Mouse (Mus musculus) hindbrain, embryonic 10.5 days (tissue): ENCODE results near the gene Rtl5. TPM values are rescaled to one million over a fixed set of nuclear protein-coding genes. Genes with fewer than 3 reads are reported as not detected.

Experiments used
- DNase-seq: peaks from one replicate; pipeline ENCODE4 v3.0.0-alpha.2; 2017; ENCODE audit warnings: low spot score
- H3K27ac ChIP-seq: fragments of 300-500 bp; sonication (generic); 2 replicates; pipeline ENCODE4 v1.5.1; 2016; ENCODE audit warnings: mild to moderate bottlenecking, moderate library complexity
- H3K27me3 ChIP-seq: fragments of 300-500 bp; sonication (generic); 2 replicates; pipeline ENCODE4 v1.6.1; 2016; ENCODE audit warnings: mild to moderate bottlenecking; ENCODE audit not compliant: poor library complexity, insufficient read depth, severe bottlenecking
- H3K36me3 ChIP-seq: fragments of 300-500 bp; sonication (generic); 2 replicates; pipeline ENCODE4 v1.6.1; 2016; ENCODE audit warnings: mild to moderate bottlenecking, moderate library complexity
- H3K4me1 ChIP-seq: fragments of 300-500 bp; sonication (generic); replicated peaks from 2 replicates; pipeline ENCODE4 v1.6.1; 2016; ENCODE audit warnings: mild to moderate bottlenecking
- H3K4me3 ChIP-seq: fragments of 300-500 bp; sonication (generic); 2 replicates; pipeline ENCODE4 v1.5.1; 2016; ENCODE audit warnings: mild to moderate bottlenecking, moderate library complexity
- H3K9me3 ChIP-seq: fragments of 300-500 bp; sonication (generic); 2 replicates; pipeline ENCODE4 v1.6.1; 2016; ENCODE audit warnings: mild to moderate bottlenecking, moderate library complexity
- WGBS: fragments of 180-500 bp; shearing (Covaris S2); methylation state at CpG from one replicate; pipeline ENCODE4 v1.1.7; 2016; 5-methylcytosine and 5-hydroxymethylcytosine counted together
- polyA plus RNA-seq: library from polyadenylated mRNA; unstranded; fragments of >200 nt; fragmentation: Nextera tagmentation; extraction: Ambion mirVana; gene quantifications from 2 replicates; pipeline ENCODE4 v1.2.1, GENCODE M21; 2016

Gene Rtl5
- polyA plus RNA-seq, 1 experiment from 2014 or later = 3.6 TPM

- Histone ChIP-seq H3K4me1 (peaks cover 10% of the 10 kb centered on the region; the same call in 1 of the 2 replicates), H3K4me3 (no peak overlapping the region), H3K9me3 (no peaks in the 10 kb centered on the region), H3K36me3 (no peaks in the 10 kb centered on the region), H3K27ac (no peak overlapping the region), H3K27me3 (peaks cover 28% of the 10 kb centered on the region)
- no peak for DNase-seq
- WGBS = 68% methylated on average over 9 of the region's 9 CpGs
Observed at GRCm38 (mm10) chrX:102059437-102059836, 11.7 kb downstream of the Rtl5 start.

- WGBS = 90% methylated on average over 4 of the region's 4 CpGs
- H3K27me3 ChIP-seq = peaks cover 45% of the 10 kb centered on the region
- H3K36me3 ChIP-seq = no peaks in the 10 kb centered on the region
Observed at GRCm38 (mm10) chrX:102054009-102054408, 17.1 kb downstream of the Rtl5 start.

GRCm38 (mm10) chrX:102053371-102053770 is 17.7 kb downstream of the Rtl5 start:
- Histone ChIP-seq H3K9me3 (no peaks in the 10 kb centered on the region), H3K4me1 (no peaks in the 10 kb centered on the region), H3K4me3 (no peak overlapping the region), H3K36me3 (no peaks in the 10 kb centered on the region), H3K27me3 (peaks cover 50% of the 10 kb centered on the region), H3K27ac (no peak overlapping the region)
- DNase-seq = no peak
- 89% methylated on average over 2 of the region's 2 CpGs for WGBS

More at GRCm38 (mm10) chrX:102054009-102054408, 17.1 kb downstream of the Rtl5 start:
- Histone ChIP-seq H3K4me1 (no peaks in the 10 kb centered on the region), H3K27ac (no peak overlapping the region), H3K9me3 (no peaks in the 10 kb centered on the region), H3K4me3 (no peak overlapping the region)
- no peak for DNase-seq

- Histone ChIP-seq H3K36me3 (no peaks in the 10 kb centered on the region), H3K9me3 (no peaks in the 10 kb centered on the region), H3K4me3 (no peak overlapping the region), H3K4me1 (no peaks in the 10 kb centered on the region), H3K27me3 (peaks cover 59% of the 10 kb centered on the region), H3K27ac (no peak overlapping the region)
- WGBS = 84% methylated on average over 4 of the region's 4 CpGs
- no peak for DNase-seq
Observed at GRCm38 (mm10) chrX:102051225-102051624, 19.9 kb downstream of the Rtl5 start.

- H3K4me1 ChIP-seq = no peaks in the 10 kb centered on the region
- H3K36me3 ChIP-seq = no peaks in the 10 kb centered on the region
- DNase-seq = no peak
- H3K27me3 ChIP-seq = peaks cover 61% of the 10 kb centered on the region
- no peak overlapping the region for H3K4me3 ChIP-seq
- H3K27ac ChIP-seq = no peak overlapping the region
- WGBS = 85% methylated on average over 6 of the region's 6 CpGs
- H3K9me3 ChIP-seq = no peaks in the 10 kb centered on the region
Observed at GRCm38 (mm10) chrX:102050552-102050951, 20.6 kb downstream of the Rtl5 start.

- no peaks in the 10 kb centered on the region for H3K9me3 ChIP-seq
- DNase-seq = no peak
Observed at GRCm38 (mm10) chrX:102042386-102042785, 28.7 kb downstream of the Rtl5 start.

GRCm38 (mm10) chrX:102041562-102041961 is 29.5 kb downstream of the Rtl5 start:
- Histone ChIP-seq H3K27ac (no peak overlapping the region), H3K36me3 (no peaks in the 10 kb centered on the region), H3K4me3 (no peak overlapping the region), H3K4me1 (no peaks in the 10 kb centered on the region), H3K9me3 (no peaks in the 10 kb centered on the region), H3K27me3 (peaks cover 57% of the 10 kb centered on the region)
- DNase-seq = no peak
- 64% methylated on average over 7 of the region's 7 CpGs for WGBS

More at GRCm38 (mm10) chrX:102042386-102042785, 28.7 kb downstream of the Rtl5 start:
- Histone ChIP-seq H3K27ac (no peak overlapping the region), H3K27me3 (peaks cover 52% of the 10 kb centered on the region), H3K4me3 (no peak overlapping the region), H3K36me3 (no peaks in the 10 kb centered on the region), H3K4me1 (no peaks in the 10 kb centered on the region)
- WGBS = 93% methylated on average over 4 of the region's 4 CpGs

GRCm38 (mm10) chrX:102037506-102037905 is 33.6 kb downstream of the Rtl5 start:
- no peaks in the 10 kb centered on the region for H3K36me3 ChIP-seq
- 49% methylated on average over 2 of the region's 2 CpGs for WGBS
- H3K4me3 ChIP-seq = no peak overlapping the region
- no peak for DNase-seq
- H3K9me3 ChIP-seq = no peaks in the 10 kb centered on the region
- peaks cover 66% of the 10 kb centered on the region for H3K27me3 ChIP-seq
- H3K27ac ChIP-seq = no peak overlapping the region
- peaks cover 19% of the 10 kb centered on the region; the same call in 1 of the 2 replicates for H3K4me1 ChIP-seq

GRCm38 (mm10) chrX:102036866-102037361 is 34.2 kb downstream of the Rtl5 start:
- Histone ChIP-seq H3K27me3 (peaks cover 64% of the 10 kb centered on the region), H3K36me3 (no peaks in the 10 kb centered on the region), H3K4me1 (peaks cover 23% of the 10 kb centered on the region), H3K4me3 (no peak overlapping the region), H3K9me3 (no peaks in the 10 kb centered on the region), H3K27ac (no peak overlapping the region)
- no peak for DNase-seq
- WGBS = 67% methylated on average over 3 of the region's 3 CpGs

- Histone ChIP-seq H3K27me3 (peaks cover 72% of the 10 kb centered on the region), H3K4me3 (no peak overlapping the region), H3K9me3 (no peaks in the 10 kb centered on the region), H3K27ac (no peak overlapping the region), H3K36me3 (no peaks in the 10 kb centered on the region), H3K4me1 (peaks cover 28% of the 10 kb centered on the region)
- no peak for DNase-seq
- WGBS = 50% methylated on average over 3 of the region's 3 CpGs
Observed at GRCm38 (mm10) chrX:102035671-102036070, 35.4 kb downstream of the Rtl5 start.

GRCm38 (mm10) chrX:102033566-102033965 is 37.5 kb downstream of the Rtl5 start:
- Histone ChIP-seq H3K27ac (no peak overlapping the region), H3K36me3 (no peaks in the 10 kb centered on the region), H3K27me3 (peaks cover 79% of the 10 kb centered on the region), H3K4me3 (no peak overlapping the region), H3K4me1 (peaks cover 33% of the 10 kb centered on the region), H3K9me3 (no peaks in the 10 kb centered on the region)
- no peak for DNase-seq
- 84% methylated on average over 2 of the region's 2 CpGs for WGBS

GRCm38 (mm10) chrX:102032431-102032830 is 38.7 kb downstream of the Rtl5 start:
- Histone ChIP-seq H3K4me3 (no peak overlapping the region), H3K27me3 (peaks cover 81% of the 10 kb centered on the region), H3K27ac (no peak overlapping the region), H3K4me1 (peaks cover 33% of the 10 kb centered on the region), H3K36me3 (no peaks in the 10 kb centered on the region), H3K9me3 (no peaks in the 10 kb centered on the region)
- peak; percentile 25 for DNase-seq
- WGBS = 60% methylated on average over 8 of the region's 8 CpGs

GRCm38 (mm10) chrX:102031851-102032250 is 39.3 kb downstream of the Rtl5 start:
- Histone ChIP-seq H3K27me3 (peaks cover 77% of the 10 kb centered on the region), H3K9me3 (no peaks in the 10 kb centered on the region), H3K4me3 (no peak overlapping the region), H3K4me1 (peaks cover 33% of the 10 kb centered on the region), H3K36me3 (no peaks in the 10 kb centered on the region), H3K27ac (no peak overlapping the region)
- peak; percentile 41 for DNase-seq
- WGBS = 54% methylated on average over 6 of the region's 6 CpGs

GRCm38 (mm10) chrX:102024976-102025375 is 46.1 kb downstream of the Rtl5 start:
- Histone ChIP-seq H3K27ac (no peak overlapping the region), H3K36me3 (no peaks in the 10 kb centered on the region), H3K9me3 (no peaks in the 10 kb centered on the region), H3K4me1 (peaks cover 2% of the 10 kb centered on the region; the same call in 1 of the 2 replicates), H3K4me3 (no peak overlapping the region), H3K27me3 (peaks cover 83% of the 10 kb centered on the region)
- no peak for DNase-seq
- 77% methylated on average over 3 of the region's 3 CpGs for WGBS
